Mouse (Mus musculus) cerebellum, postnatal 36 days (tissue): ENCODE results near the gene Bola3.
A peak's percentile ranks its signal among the peaks of the same experiment; 100 is the strongest.

ENCODE experiments used
- DNase-seq, 2 experiments: peaks; one replicate each; pipeline ENCODE4 v3.0.0; 2021 to 2022; ENCODE audit warnings: mixed read lengths in 2 of 2

Bola3 gene

GRCm38 (mm10) chr6:83396711-83397110 lies 47.8 kb downstream of the Bola3 start:
- no peak for DNase-seq

GRCm38 (mm10) chr6:83397728-83398127 lies 48.8 kb downstream of the Bola3 start:
- DNase-seq, result no peak

GRCm38 (mm10) chr6:83399790-83400189 lies 50.8 kb downstream of the Bola3 start:
- no peak for DNase-seq

GRCm38 (mm10) chr6:83403481-83403880 lies 54.5 kb downstream of the Bola3 start:
- no peak for DNase-seq

- DNase-seq, result peak; percentile 37 to 40
Measured at GRCm38 (mm10) chr6:83404571-83404970, 55.6 kb downstream of the Bola3 start.

GRCm38 (mm10) chr6:83405511-83406064 lies 56.6 kb downstream of the Bola3 start:
- no peak for DNase-seq

GRCm38 (mm10) chr6:83408510-83408909 lies 59.6 kb downstream of the Bola3 start:
- DNase-seq, result no peak
